Mouse (Mus musculus) liver, adult 2 months (tissue): ENCODE results near the gene Resp18.

Source experiments
- CTCF ChIP-seq: fragments of 200-500 bp; IDR thresholded peaks from 2 replicates; pipeline ENCODE4 v1.5.1; 2011; ENCODE audit warnings: low read depth, low read length, control low read depth
- POLR2A ChIP-seq: fragments of 200-500 bp; IDR thresholded peaks from 2 replicates; pipeline ENCODE4 v1.6.1; 2011; ENCODE audit warnings: low read length, control low read depth; ENCODE audit not compliant: insufficient read depth; ENCODE audit errors: extremely low read depth

GRCm38 (mm10) chr1:75318736-75319135, 40.5 kb upstream of the Resp18 start:
- TF ChIP-seq POLR2A (no peak), CTCF (no peak)
